Mouse (Mus musculus): ENCODE results near the gene Fam186a.

DNA sequence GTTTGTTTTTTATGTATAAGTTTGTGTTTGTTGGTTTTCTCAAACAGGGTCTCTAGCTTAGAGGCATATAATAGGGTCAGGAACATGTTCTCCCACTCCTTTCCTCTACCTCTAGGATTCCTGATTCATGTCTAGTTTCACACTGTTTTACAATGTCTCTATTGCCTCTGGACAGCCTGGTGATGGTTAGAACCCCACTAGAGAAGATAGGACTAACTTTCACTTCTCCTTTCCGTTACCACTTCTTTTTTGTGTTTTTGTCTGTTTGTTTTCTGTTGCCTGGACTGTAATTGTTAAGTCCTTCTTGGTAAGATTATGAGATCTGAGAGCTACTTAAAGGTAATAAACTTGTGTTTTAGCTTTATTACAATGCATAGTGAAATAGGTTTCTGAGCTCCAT, 32.5 kb upstream of the Fam186a start:
- TF ChIP-seq CTCF (IDR thresholded peaks at IDR 0.05; ENCODE audit: low read depth, low read length) (no peak), TAL1 (conservative IDR thresholded peaks at IDR 0.05; ENCODE audit: low read depth, low read length) (no peak)

Measured in G1E (cell line).